Mouse (Mus musculus): Measurements from ENCODE around the gene Tbx6.

GRCm38 (mm10) chr7:126803181-126803580 lies 21.9 kb downstream of the Tbx6 start:
- TF ChIP-seq GATA1 (IDR thresholded peaks at IDR 0.05; ENCODE audit: borderline replicate concordance, low read length) (no peak), FLI1 (IDR thresholded peaks at IDR 0.05; ENCODE audit: low read length) (no peak)

Data from megakaryocyte, embryonic 14.5 days (primary cell).